Mouse (Mus musculus) hindbrain, embryonic 15.5 days (tissue): Measurements from ENCODE around the gene Akap6. TPM values are rescaled to one million over a fixed set of nuclear protein-coding genes. Genes with fewer than 3 reads are reported as not detected.
A peak's percentile ranks its signal among the peaks of the same experiment; 100 is the strongest.

Experiments
- ATAC-seq: fragments of 200-750 bp; cut with Nextera tagmentation; 2 replicates; pipeline ENCODE4 v1.8.0; 2017; ENCODE audit warnings: low read depth, moderate number of reproducible peaks, moderate TSS enrichment; ENCODE audit not compliant: low FRiP score
- H3K27ac ChIP-seq: fragments of 300-500 bp; sonication (generic); replicated peaks from 2 replicates; pipeline ENCODE4 v1.5.1; 2015; ENCODE audit warnings: mild to moderate bottlenecking, inconsistent platforms
- H3K27me3 ChIP-seq: fragments of 300-500 bp; sonication (generic); 2 replicates; pipeline ENCODE4 v1.6.1; 2015; ENCODE audit warnings: control low read depth, inconsistent platforms
- H3K36me3 ChIP-seq: fragments of 300-500 bp; sonication (generic); 2 replicates; pipeline ENCODE4 v1.6.1; 2015; ENCODE audit warnings: control low read depth, inconsistent platforms
- H3K4me1 ChIP-seq: fragments of 300-500 bp; sonication (generic); replicated peaks from 2 replicates; pipeline ENCODE4 v1.6.1; 2015; ENCODE audit warnings: control low read depth, inconsistent platforms
- H3K4me2 ChIP-seq: fragments of 300-500 bp; sonication (generic); 2 replicates; pipeline ENCODE4 v1.6.1; 2015; ENCODE audit warnings: moderate library complexity, mild to moderate bottlenecking, inconsistent platforms
- H3K4me3 ChIP-seq: fragments of 300-500 bp; sonication (generic); 2 replicates; pipeline ENCODE4 v1.5.1; 2015; ENCODE audit warnings: mild to moderate bottlenecking, inconsistent platforms
- H3K9ac ChIP-seq: fragments of 300-500 bp; sonication (generic); 2 replicates; pipeline ENCODE4 v1.6.1; 2015; ENCODE audit warnings: inconsistent platforms
- H3K9me3 ChIP-seq: fragments of 300-500 bp; sonication (generic); 2 replicates; pipeline ENCODE4 v1.6.1; 2016; ENCODE audit warnings: control low read depth, inconsistent platforms
- WGBS: fragments of 180-500 bp; shearing (Covaris S2); methylation state at CpG from one replicate; pipeline ENCODE4 v1.1.7; 2015; 5-methylcytosine and 5-hydroxymethylcytosine counted together
- polyA plus RNA-seq: library from polyadenylated mRNA; unstranded; fragments of >200 nt; fragmentation: Nextera tagmentation; extraction: Ambion mirVana; gene quantifications from 2 replicates; pipeline ENCODE4 v1.2.1, GENCODE M21; 2015

Akap6 gene
- polyA plus RNA-seq, 1 experiment from 2014 or later: 24.3 TPM

DNA sequence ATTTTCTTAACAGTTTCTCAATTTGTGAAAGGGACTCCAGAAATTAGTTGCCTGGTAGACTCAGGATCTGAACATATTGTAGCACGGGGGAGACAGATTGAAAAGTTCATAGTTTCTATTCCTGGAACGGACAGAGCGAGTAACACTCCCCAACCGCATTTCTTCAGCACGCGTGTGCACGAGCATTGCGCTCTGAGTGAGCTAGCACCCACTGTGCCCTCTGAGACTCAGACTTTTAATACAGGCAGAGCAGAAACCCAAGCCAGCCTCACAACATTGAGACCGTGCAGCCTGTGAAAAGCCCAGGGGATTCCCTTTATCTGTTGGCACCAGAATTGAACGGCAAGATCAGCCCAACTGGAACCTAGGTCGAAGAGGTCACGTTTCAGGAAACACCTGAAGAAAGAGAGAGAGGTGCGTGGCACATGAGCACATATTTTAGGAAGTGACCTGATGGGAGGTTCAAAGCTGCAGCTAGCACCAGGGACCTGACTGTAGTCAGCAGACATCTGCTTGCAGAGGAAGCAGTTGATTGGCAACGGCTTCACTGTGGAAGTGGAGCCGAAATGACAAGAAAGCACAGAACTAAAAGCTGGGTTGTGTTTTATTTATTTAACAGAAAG is 240.3 kb downstream of the Akap6 start:
- H3K27ac ChIP-seq: no peak overlapping the region
- H3K4me1 ChIP-seq: 0 out of 2 replicates have a peak, but pooled peaks cover 10% of the 10 kb centered on the region
- H3K4me2 ChIP-seq: no peak overlapping the region
- WGBS: 73% methylated on average over 15 of the region's 15 CpGs
- H3K27me3 ChIP-seq: no peaks in the 10 kb centered on the region
- no peak for ATAC-seq
- H3K36me3 ChIP-seq: no peaks in the 10 kb centered on the region; the same call in 1 of the 2 replicates
- H3K4me3 ChIP-seq: no peak overlapping the region
- H3K9ac ChIP-seq: no peak overlapping the region
- no peaks in the 10 kb centered on the region for H3K9me3 ChIP-seq

DNA sequence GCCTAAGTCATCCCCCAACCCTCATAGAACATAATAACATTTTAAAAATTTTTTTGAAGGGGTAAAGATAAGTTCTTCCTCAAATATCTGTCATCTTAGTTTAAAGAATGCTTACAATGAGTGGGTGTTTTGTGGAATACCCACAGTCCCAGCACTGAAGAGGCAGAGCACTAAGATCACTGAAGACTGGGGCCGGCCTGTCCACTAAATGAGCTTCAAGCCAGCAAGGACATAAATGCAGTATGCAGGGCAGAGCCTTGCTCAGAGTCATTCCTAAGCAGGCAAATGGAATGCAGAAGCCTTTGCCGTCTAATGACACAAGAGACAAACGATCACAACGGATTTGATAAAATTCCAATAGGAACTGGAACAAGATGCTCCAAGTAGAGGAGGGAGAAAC is 242.8 kb downstream of the Akap6 start:
- H3K4me2 ChIP-seq: no peak overlapping the region
- WGBS: 82% methylated on average over 4 of the region's 4 CpGs
- H3K36me3 ChIP-seq: peaks cover 5% of the 10 kb centered on the region; the same call in 1 of the 2 replicates
- no peaks in the 10 kb centered on the region for H3K27me3 ChIP-seq
- 0 out of 2 replicates have a peak, but pooled peaks cover 10% of the 10 kb centered on the region for H3K4me1 ChIP-seq
- ATAC-seq: no peak
- H3K27ac ChIP-seq: no peak overlapping the region
- no peaks in the 10 kb centered on the region for H3K9me3 ChIP-seq
- H3K4me3 ChIP-seq: no peak overlapping the region
- H3K9ac ChIP-seq: no peak overlapping the region

DNA sequence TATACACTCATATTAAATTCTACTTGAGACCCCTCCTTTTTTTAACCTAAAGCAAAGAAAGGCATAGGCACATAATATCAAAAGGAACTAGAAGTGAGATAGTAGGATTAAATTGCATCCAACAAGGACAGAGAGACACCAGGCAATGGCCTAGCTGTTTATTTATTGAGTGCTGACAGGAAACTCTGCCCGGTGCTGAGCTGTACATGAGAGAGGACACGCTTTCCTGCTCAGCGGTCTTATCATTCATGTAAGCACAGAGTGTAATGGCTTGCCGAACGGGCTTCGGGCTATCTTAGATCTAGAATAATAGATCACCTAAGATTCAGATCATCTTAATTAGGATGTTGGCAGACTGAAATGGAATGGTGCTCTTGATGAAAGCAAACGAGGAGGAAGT is 245.1 kb downstream of the Akap6 start:
- H3K27me3 ChIP-seq: no peaks in the 10 kb centered on the region
- 0 out of 2 replicates have a peak, but pooled peaks cover 5% of the 10 kb centered on the region for H3K36me3 ChIP-seq
- no peak overlapping the region for H3K27ac ChIP-seq
- no peak for ATAC-seq
- H3K4me2 ChIP-seq: no peak overlapping the region
- H3K4me3 ChIP-seq: no peak overlapping the region
- H3K4me1 ChIP-seq: 0 out of 2 replicates have a peak, but pooled peaks cover 10% of the 10 kb centered on the region
- H3K9me3 ChIP-seq: no peaks in the 10 kb centered on the region
- no peak overlapping the region for H3K9ac ChIP-seq
- WGBS: 70% methylated on average over 7 of the region's 7 CpGs

DNA sequence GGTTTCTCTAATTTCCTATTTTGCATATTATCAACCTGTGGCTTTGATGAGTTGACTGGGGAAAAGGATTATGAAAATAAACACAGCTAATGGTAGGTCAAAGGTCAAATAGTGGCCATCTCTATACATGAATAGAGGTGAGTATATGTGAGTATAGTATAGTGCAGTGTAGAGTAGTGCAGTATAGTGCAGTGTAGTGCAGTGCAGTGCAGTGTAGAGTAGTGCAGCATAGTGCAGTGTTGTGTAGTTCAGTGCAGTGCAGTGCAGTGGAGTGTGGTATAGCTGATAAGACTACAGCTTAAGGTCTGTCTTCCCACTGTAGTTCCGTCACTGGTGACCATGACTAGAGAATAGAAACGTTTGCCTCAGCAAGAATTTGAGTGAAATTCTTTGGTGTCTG is 245.8 kb downstream of the Akap6 start:
- H3K9ac ChIP-seq: no peak overlapping the region
- no peaks in the 10 kb centered on the region for H3K27me3 ChIP-seq
- 0 out of 2 replicates have a peak, but pooled peaks cover 5% of the 10 kb centered on the region for H3K36me3 ChIP-seq
- H3K27ac ChIP-seq: no peak overlapping the region
- H3K4me3 ChIP-seq: no peak overlapping the region
- peak; percentile 66; the same call in 1 of the 2 replicates for ATAC-seq
- 0 out of 2 replicates have a peak, but pooled peaks cover 6% of the 10 kb centered on the region for H3K4me1 ChIP-seq
- 87% methylated on average over 2 of the region's 2 CpGs for WGBS
- H3K4me2 ChIP-seq: no peak overlapping the region
- H3K9me3 ChIP-seq: no peaks in the 10 kb centered on the region

DNA sequence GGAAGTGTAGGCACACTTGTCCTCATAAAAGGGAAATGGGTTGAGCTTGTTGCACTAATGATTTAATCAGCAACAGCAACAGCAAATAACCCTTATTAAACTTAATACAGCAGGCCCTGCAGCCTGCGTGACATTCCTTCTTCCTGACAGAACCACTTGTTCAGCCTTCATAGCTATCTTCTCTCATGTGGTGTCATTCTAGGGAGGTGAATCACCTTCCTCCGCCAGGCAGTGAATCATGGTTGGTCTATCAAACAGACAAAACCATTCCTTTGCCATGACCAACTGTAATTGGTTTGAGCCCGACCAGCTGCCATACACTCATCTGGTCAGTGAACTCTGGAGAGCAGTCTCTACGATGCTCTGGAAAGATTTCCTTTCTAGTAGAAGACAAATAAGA is 251.5 kb downstream of the Akap6 start:
- no peak overlapping the region for H3K4me2 ChIP-seq
- no peak overlapping the region for H3K4me3 ChIP-seq
- no peak overlapping the region for H3K27ac ChIP-seq
- H3K27me3 ChIP-seq: no peaks in the 10 kb centered on the region
- H3K4me1 ChIP-seq: no peaks in the 10 kb centered on the region
- H3K9me3 ChIP-seq: no peaks in the 10 kb centered on the region
- ATAC-seq: no peak
- H3K36me3 ChIP-seq: 0 out of 2 replicates have a peak, but pooled peaks cover 4% of the 10 kb centered on the region
- H3K9ac ChIP-seq: no peak overlapping the region
- 83% methylated on average over 4 of the region's 4 CpGs for WGBS

DNA sequence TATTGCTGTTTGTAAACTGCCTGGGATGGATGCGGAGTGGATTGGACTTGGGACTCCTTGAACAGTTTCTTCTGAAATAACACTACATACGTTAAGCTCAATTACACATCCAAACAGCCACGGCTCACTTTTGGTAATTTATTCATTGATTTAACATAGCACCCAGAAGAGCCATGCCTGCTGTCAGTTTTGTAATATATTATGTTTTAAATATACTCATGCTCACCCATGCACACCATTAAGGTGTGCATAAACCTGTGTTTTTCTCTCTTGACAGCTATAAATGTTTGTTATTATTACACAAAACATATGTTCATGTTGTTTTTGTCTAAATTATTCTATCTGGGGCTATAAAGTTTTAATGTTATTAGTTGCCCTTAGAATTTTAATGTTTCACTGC is 258.4 kb downstream of the Akap6 start:
- no peak overlapping the region for H3K4me2 ChIP-seq
- ATAC-seq: no peak
- H3K4me3 ChIP-seq: no peak overlapping the region
- no peaks in the 10 kb centered on the region for H3K4me1 ChIP-seq
- no peaks in the 10 kb centered on the region for H3K27me3 ChIP-seq
- no peak overlapping the region for H3K9ac ChIP-seq
- no peaks in the 10 kb centered on the region for H3K9me3 ChIP-seq
- 55% methylated on average over 3 of the region's 3 CpGs for WGBS
- H3K27ac ChIP-seq: no peak overlapping the region
- 0 out of 2 replicates have a peak, but pooled peaks cover 2% of the 10 kb centered on the region for H3K36me3 ChIP-seq

DNA sequence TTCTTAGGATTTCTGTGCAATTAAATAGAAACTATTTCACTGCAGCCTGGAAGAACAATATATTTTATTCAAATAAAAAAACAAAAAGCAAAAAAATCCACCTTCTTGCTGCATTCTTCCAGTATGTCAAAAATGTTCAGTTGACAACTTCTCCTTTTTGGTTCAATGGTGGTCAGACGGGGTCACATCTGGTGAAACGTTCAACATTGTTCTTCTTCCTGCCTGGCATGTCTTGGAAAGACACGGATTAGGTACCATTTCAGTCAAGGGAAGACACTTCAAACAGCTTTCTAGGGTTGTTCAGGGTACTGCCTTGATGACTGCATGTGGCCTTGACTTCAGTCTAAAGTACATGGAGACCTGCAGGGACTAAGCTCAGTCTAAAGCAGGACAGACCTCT is 258.8 kb downstream of the Akap6 start:
- ATAC-seq: no peak
- 49% methylated on average over 3 of the region's 3 CpGs for WGBS

DNA sequence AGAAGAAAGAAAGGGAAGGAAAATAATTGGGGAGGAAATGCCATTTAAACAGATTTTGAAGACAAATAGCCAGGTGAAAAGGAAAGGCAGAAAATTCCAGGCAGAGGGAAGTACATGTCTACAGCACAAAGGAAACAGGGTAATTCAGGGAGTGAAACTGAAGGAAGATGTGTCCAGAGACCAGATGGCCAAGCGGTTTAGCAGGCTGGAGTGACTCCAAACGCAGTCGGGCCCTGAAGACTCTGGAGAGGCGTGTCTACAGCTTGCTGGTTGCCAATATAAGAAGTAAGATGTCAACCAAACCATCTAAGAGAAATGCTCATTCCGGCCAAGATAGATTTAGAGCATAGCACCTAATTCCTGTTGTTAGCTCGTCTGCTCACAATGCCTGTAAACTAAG is 292.6 kb downstream of the Akap6 start:
- no peak overlapping the region for H3K9ac ChIP-seq
- H3K4me1 ChIP-seq: no peaks in the 10 kb centered on the region
- H3K4me2 ChIP-seq: no peak overlapping the region
- no peak for ATAC-seq
- H3K36me3 ChIP-seq: no peaks in the 10 kb centered on the region
- H3K4me3 ChIP-seq: no peak overlapping the region
- 0 out of 2 replicates have a peak overlapping the region, but pooled peaks have one; percentile 25 for H3K27ac ChIP-seq
- no peaks in the 10 kb centered on the region for H3K27me3 ChIP-seq
- no peaks in the 10 kb centered on the region for H3K9me3 ChIP-seq
- 73% methylated on average over 6 of the region's 6 CpGs for WGBS

More for the DNA sequence above, 258.8 kb downstream of the Akap6 start:
- Histone ChIP-seq H3K4me2 (no peak overlapping the region), H3K27ac (no peak overlapping the region), H3K27me3 (no peaks in the 10 kb centered on the region), H3K9ac (no peak overlapping the region), H3K36me3 (0 out of 2 replicates have a peak, but pooled peaks cover 2% of the 10 kb centered on the region), H3K4me1 (no peaks in the 10 kb centered on the region), H3K4me3 (no peak overlapping the region), H3K9me3 (no peaks in the 10 kb centered on the region)

DNA sequence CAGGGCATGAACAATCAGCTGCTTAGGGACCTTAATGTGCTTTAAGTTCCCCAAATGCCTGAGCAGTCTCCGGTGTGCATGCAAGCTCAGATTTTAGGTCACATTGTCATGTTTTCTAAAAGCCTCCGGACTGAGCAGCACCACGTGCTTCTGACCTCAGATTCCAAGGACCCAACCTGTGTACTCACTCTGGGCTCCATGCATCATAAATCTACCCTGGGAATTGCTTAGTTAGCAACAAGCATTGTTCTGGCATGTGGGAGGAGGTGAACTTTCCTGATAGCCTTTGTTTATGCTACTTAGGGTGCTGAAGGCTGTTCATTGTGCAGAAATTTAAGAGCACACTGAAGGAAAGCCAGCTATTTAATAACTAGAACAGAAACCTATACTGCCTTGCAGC is 313.2 kb downstream of the Akap6 start:
- Histone ChIP-seq H3K27me3 (no peaks in the 10 kb centered on the region), H3K9me3 (no peaks in the 10 kb centered on the region), H3K36me3 (no peaks in the 10 kb centered on the region), H3K27ac (no peak overlapping the region), H3K4me2 (no peak overlapping the region), H3K4me3 (no peak overlapping the region), H3K4me1 (no peaks in the 10 kb centered on the region), H3K9ac (no peak overlapping the region)
- WGBS: 12% methylated on average over 3 of the region's 3 CpGs
- ATAC-seq: no peak

DNA sequence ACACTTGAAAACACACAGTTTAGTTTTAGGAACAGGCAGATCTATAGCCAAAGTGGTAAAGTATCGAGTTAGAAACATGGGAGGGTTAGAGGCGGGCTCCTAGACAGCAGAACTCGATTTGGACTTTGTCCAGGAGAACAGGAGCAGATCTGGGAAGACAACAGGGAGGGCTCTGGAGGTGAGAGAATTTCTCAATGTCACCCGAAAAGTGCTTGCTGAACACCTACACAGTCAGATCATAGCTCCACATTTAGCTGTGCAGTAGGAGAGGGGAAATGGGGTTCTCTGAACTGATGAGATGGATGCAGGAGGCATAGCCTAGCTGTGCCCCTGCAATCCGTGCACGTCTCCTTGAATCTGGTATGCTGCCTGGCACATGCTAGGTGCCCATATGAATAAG is 315.4 kb downstream of the Akap6 start:
- Histone ChIP-seq H3K27ac (no peak overlapping the region), H3K9ac (no peak overlapping the region), H3K4me1 (no peaks in the 10 kb centered on the region), H3K27me3 (no peaks in the 10 kb centered on the region), H3K4me2 (no peak overlapping the region), H3K9me3 (no peaks in the 10 kb centered on the region), H3K36me3 (peaks cover 3% of the 10 kb centered on the region; the same call in 1 of the 2 replicates), H3K4me3 (no peak overlapping the region)
- ATAC-seq: no peak
- WGBS: 89% methylated on average over 6 of the region's 6 CpGs

DNA sequence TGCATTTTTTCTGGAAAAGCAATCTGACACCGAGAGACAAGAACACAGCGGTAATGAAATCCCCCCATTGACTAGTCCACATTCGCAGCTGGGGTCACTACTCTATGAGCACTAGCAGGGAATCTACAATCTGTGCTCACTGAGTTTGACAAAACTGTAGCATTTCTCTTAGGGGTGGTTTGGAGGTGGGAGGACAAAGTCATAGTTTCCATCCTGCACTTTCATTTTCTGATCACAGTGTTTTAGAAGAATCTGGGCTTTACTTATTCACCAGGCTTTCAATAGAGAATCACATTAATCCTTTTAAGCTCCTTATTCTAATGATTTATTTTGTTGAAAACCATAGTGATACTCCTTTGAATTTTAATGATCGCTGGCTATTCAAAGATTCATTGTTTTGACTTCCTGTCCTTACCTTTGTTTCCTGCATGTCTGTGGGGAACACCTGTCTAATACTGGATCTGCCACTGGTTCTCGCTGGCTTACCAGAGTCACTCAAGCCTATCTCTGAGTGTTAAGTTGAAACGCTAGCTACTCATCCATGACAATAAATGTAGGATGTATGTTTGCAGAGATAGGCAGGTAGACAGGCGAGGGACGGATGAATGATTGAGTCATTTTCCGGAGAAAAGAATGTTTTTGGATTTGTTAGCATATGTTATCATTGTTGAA is 325.5 kb downstream of the Akap6 start:
- H3K27me3 ChIP-seq: no peaks in the 10 kb centered on the region
- H3K27ac ChIP-seq: no peak overlapping the region; the same call in 1 of the 2 replicates

DNA sequence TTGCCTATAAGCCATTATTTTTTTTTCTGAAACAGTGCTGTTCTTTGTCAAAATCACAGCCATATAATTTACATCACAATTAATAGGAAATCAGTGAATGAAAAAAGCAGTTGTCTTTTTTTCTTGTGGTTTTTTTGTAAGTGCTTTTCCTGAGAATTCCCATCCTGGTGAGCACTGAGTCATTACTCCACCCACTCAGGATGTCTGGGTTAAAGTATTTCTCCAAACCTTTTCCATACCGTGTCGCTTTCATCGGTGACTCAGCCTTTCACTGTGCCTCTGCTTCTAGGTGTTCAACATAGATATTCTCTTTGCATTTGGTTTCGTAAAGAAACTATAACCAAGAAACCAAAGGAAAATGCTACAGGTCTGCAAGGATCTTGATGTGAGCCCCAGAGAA is 328.1 kb downstream of the Akap6 start:
- Histone ChIP-seq H3K27ac (no peak overlapping the region), H3K4me1 (peaks cover 11% of the 10 kb centered on the region), H3K4me3 (no peak overlapping the region), H3K4me2 (no peak overlapping the region), H3K36me3 (no peaks in the 10 kb centered on the region), H3K27me3 (no peaks in the 10 kb centered on the region), H3K9me3 (no peaks in the 10 kb centered on the region), H3K9ac (no peak overlapping the region)
- 77% methylated on average over 4 of the region's 4 CpGs for WGBS
- no peak for ATAC-seq

More for the DNA sequence above, 325.5 kb downstream of the Akap6 start:
- H3K4me2 ChIP-seq: no peak overlapping the region
- H3K9me3 ChIP-seq: no peaks in the 10 kb centered on the region
- no peaks in the 10 kb centered on the region for H3K36me3 ChIP-seq
- no peak for ATAC-seq
- no peak overlapping the region for H3K9ac ChIP-seq
- no peak overlapping the region for H3K4me3 ChIP-seq
- peaks cover 9% of the 10 kb centered on the region for H3K4me1 ChIP-seq
- 65% methylated on average over 9 of the region's 9 CpGs for WGBS
